Mouse (Mus musculus): ENCODE data around the gene Gtf2a1l. TPM values are rescaled to one million over a fixed set of nuclear protein-coding genes. Genes with fewer than 3 reads are reported as not detected.
A peak's percentile ranks its signal among the peaks of the same experiment; 100 is the strongest.

Gene Gtf2a1l
- total and polyA plus RNA-seq, 2 experiments, result not detected

DNA sequence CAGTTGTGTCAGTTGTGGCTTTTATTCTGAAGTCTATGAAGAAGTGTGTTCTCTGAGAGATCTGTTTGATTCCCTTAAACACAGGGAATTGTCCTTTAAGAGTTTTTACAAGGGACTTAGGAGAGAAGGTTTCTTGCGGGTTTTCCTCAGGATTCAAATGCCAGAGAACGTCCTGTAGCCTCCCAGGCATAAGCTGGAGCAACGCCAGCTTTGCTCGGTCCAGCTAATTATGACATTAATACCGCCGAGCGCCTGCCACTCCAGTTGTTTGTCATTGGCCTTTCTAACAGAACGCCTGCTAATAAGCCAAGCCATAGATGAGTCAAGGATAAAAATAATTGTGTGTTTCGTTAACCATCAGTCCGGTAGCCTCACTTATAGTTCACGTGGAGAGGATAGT, 19.8 kb downstream of the Gtf2a1l start:
- no peak for DNase-seq (ENCODE audit: extremely low read depth, low read depth, low spot score)
- TF ChIP-seq CTCF (IDR thresholded peaks at IDR 0.05; ENCODE audit: low read depth, low read length), result no peak
- no peak for TF ChIP-seq POLR2A (IDR thresholded peaks at IDR 0.05; ENCODE audit: extremely low read depth, insufficient read depth, low read length)
- Histone ChIP-seq H3K4me1 (ENCODE audit: control insufficient read depth, insufficient read depth, low read length) (no peaks in the 10 kb centered on the region), H3K4me3 (ENCODE audit: insufficient read depth, low read depth, low read length) (no peak overlapping the region), H3K27ac (replicated peaks; ENCODE audit: insufficient read depth, low read depth, low read length) (no peak overlapping the region), H3K36me3 (ENCODE audit: control insufficient read depth, insufficient read depth, low read length) (no peaks in the 10 kb centered on the region), H3K27me3 (ENCODE audit: control insufficient read depth, insufficient read depth, low read length) (no peaks in the 10 kb centered on the region), H3K9ac (ENCODE audit: low read depth, low read length) (no peak overlapping the region), H3K79me2 (ENCODE audit: control insufficient read depth, insufficient read depth, low read length) (no peaks in the 10 kb centered on the region)
- 73% methylated on average over 11 of the region's 11 CpGs for WGBS

GRCm38 (mm10) chr17:88696656-88697333, 28.3 kb downstream of the Gtf2a1l start:
- WGBS, result 79% methylated on average over 9 of the region's 9 CpGs
- no peak overlapping the region for H3K9ac ChIP-seq (ENCODE audit: low read depth, low read length)
- no peaks in the 10 kb centered on the region for H3K4me1 ChIP-seq (ENCODE audit: control insufficient read depth, insufficient read depth, low read length)
- H3K27ac ChIP-seq (replicated peaks; ENCODE audit: insufficient read depth, low read depth, low read length), result no peak overlapping the region
- H3K4me3 ChIP-seq (ENCODE audit: insufficient read depth, low read depth, low read length), result no peak overlapping the region
- H3K79me2 ChIP-seq (ENCODE audit: control insufficient read depth, insufficient read depth, low read length), result no peaks in the 10 kb centered on the region
- TF ChIP-seq CTCF (IDR thresholded peaks at IDR 0.05; ENCODE audit: low read depth, low read length) (no peak), POLR2A (IDR thresholded peaks at IDR 0.05; ENCODE audit: extremely low read depth, insufficient read depth, low read length) (no peak)
- no peaks in the 10 kb centered on the region for H3K27me3 ChIP-seq (ENCODE audit: control insufficient read depth, insufficient read depth, low read length)
- H3K36me3 ChIP-seq (ENCODE audit: control insufficient read depth, insufficient read depth, low read length), result no peaks in the 10 kb centered on the region
- DNase-seq (ENCODE audit: extremely low read depth, low read depth, low spot score), result no peak

DNA sequence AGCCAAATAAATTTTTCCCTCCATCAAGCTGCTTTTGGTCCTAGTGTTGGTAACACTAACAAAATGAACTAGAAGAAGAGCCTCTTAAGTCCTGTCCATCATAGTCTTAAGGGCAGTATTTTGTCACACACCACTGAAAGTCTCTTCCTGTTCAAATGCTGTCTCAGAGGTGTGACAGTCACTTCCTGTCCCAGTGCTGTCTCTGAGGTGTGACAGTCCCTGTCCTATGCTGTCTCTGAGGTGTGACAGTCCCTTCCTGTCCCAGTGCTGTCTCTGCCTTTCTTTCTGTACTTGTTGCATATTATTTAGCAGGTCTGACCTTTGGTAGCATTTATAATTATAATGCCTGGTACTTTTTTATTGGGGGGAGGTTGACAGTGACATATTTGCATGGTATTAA, 32.4 kb downstream of the Gtf2a1l start:
- no peak for TF ChIP-seq POLR2A (IDR thresholded peaks at IDR 0.05; ENCODE audit: extremely low read depth, insufficient read depth, low read length)
- TF ChIP-seq CTCF (IDR thresholded peaks at IDR 0.05; ENCODE audit: low read depth, low read length), result no peak
- Histone ChIP-seq H3K9ac (ENCODE audit: low read depth, low read length) (no peak overlapping the region), H3K27me3 (ENCODE audit: control insufficient read depth, insufficient read depth, low read length) (no peaks in the 10 kb centered on the region), H3K27ac (replicated peaks; ENCODE audit: insufficient read depth, low read depth, low read length) (no peak overlapping the region), H3K36me3 (ENCODE audit: control insufficient read depth, insufficient read depth, low read length) (no peaks in the 10 kb centered on the region), H3K4me3 (ENCODE audit: insufficient read depth, low read depth, low read length) (no peak overlapping the region), H3K4me1 (ENCODE audit: control insufficient read depth, insufficient read depth, low read length) (no peaks in the 10 kb centered on the region), H3K79me2 (ENCODE audit: control insufficient read depth, insufficient read depth, low read length) (no peaks in the 10 kb centered on the region)
- DNase-seq (ENCODE audit: extremely low read depth, low read depth, low spot score), result peak; percentile 2

- H3K79me2 ChIP-seq (ENCODE audit: control insufficient read depth, insufficient read depth, low read length), result no peaks in the 10 kb centered on the region
- DNase-seq (ENCODE audit: extremely low read depth, low read depth, low spot score), result no peak
- no peaks in the 10 kb centered on the region for H3K27me3 ChIP-seq (ENCODE audit: control insufficient read depth, insufficient read depth, low read length)
- no peaks in the 10 kb centered on the region for H3K4me1 ChIP-seq (ENCODE audit: control insufficient read depth, insufficient read depth, low read length)
- no peak for TF ChIP-seq CTCF (IDR thresholded peaks at IDR 0.05; ENCODE audit: low read depth, low read length)
- TF ChIP-seq POLR2A (IDR thresholded peaks at IDR 0.05; ENCODE audit: extremely low read depth, insufficient read depth, low read length), result no peak
- no peak overlapping the region for H3K27ac ChIP-seq (replicated peaks; ENCODE audit: insufficient read depth, low read depth, low read length)
- WGBS, result 28% methylated on average over 6 of the region's 6 CpGs
- no peak overlapping the region for H3K4me3 ChIP-seq (ENCODE audit: insufficient read depth, low read depth, low read length)
- H3K36me3 ChIP-seq (ENCODE audit: control insufficient read depth, insufficient read depth, low read length), result no peaks in the 10 kb centered on the region
- no peak overlapping the region for H3K9ac ChIP-seq (ENCODE audit: low read depth, low read length)
These were observed 33.9 kb downstream of the Gtf2a1l start for GRCm38 (mm10) chr17:88702345-88702744.

DNA sequence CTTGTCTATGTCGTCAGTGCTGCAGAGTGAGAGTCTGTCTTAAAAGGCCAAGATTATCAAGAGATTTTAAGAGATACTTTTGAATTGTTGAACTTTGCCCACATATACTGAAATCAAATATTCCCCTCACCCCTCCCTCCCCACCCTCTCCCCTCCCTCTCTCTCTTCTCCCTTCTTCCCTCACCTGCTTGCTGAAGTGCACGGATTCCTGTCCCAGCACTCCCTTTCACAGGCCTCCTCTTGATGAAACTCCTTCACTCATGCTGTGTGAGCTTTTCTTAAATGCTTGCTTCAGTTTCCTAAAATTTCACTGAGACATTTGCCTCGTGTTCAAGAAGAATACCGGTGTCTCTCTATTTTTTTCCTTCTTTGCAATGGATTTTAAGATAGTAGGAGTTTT, 34.7 kb downstream of the Gtf2a1l start:
- no peaks in the 10 kb centered on the region for H3K36me3 ChIP-seq (ENCODE audit: control insufficient read depth, insufficient read depth, low read length)
- WGBS, result 50% methylated on average over 4 of the region's 4 CpGs
- no peak for DNase-seq (ENCODE audit: extremely low read depth, low read depth, low spot score)
- H3K4me3 ChIP-seq (ENCODE audit: insufficient read depth, low read depth, low read length), result no peak overlapping the region
- no peaks in the 10 kb centered on the region for H3K27me3 ChIP-seq (ENCODE audit: control insufficient read depth, insufficient read depth, low read length)
- no peaks in the 10 kb centered on the region for H3K79me2 ChIP-seq (ENCODE audit: control insufficient read depth, insufficient read depth, low read length)
- no peaks in the 10 kb centered on the region for H3K4me1 ChIP-seq (ENCODE audit: control insufficient read depth, insufficient read depth, low read length)
- H3K27ac ChIP-seq (replicated peaks; ENCODE audit: insufficient read depth, low read depth, low read length), result no peak overlapping the region
- TF ChIP-seq POLR2A (IDR thresholded peaks at IDR 0.05; ENCODE audit: extremely low read depth, insufficient read depth, low read length) (no peak), CTCF (IDR thresholded peaks at IDR 0.05; ENCODE audit: low read depth, low read length) (no peak)
- no peak overlapping the region for H3K9ac ChIP-seq (ENCODE audit: low read depth, low read length)

DNA sequence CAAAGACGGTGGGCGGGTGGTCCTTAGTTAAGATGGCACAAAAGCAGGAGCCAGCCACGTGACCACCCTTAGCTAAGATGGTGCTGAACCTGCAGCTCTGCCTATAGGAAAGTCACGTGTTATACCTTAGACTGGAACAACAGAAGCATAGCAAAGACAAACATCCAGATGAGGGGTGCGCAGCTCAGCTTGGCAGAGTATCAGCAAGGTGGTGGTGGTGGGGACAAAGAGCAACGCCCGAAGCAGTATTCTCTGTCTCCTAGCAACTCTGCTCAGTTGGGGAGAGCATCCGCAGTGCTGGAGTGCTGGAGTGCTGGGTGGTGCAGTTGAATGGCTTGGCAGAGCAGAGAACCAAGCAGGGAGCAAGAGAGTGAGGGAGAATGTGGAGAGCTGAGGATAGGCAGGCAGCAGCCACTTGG, 37.8 kb downstream of the Gtf2a1l start:
- Histone ChIP-seq H3K79me2 (ENCODE audit: control insufficient read depth, insufficient read depth, low read length) (no peaks in the 10 kb centered on the region), H3K27me3 (ENCODE audit: control insufficient read depth, insufficient read depth, low read length) (no peaks in the 10 kb centered on the region), H3K4me3 (ENCODE audit: insufficient read depth, low read depth, low read length) (no peak overlapping the region), H3K9ac (ENCODE audit: low read depth, low read length) (no peak overlapping the region), H3K27ac (replicated peaks; ENCODE audit: insufficient read depth, low read depth, low read length) (no peak overlapping the region), H3K4me1 (ENCODE audit: control insufficient read depth, insufficient read depth, low read length) (no peaks in the 10 kb centered on the region), H3K36me3 (ENCODE audit: control insufficient read depth, insufficient read depth, low read length) (no peaks in the 10 kb centered on the region)
- TF ChIP-seq CTCF (IDR thresholded peaks at IDR 0.05; ENCODE audit: low read depth, low read length) (no peak), POLR2A (IDR thresholded peaks at IDR 0.05; ENCODE audit: extremely low read depth, insufficient read depth, low read length) (no peak)
- DNase-seq (ENCODE audit: extremely low read depth, low read depth, low spot score), result no peak
- 64% methylated on average over 8 of the region's 8 CpGs for WGBS

Measured in liver, adult 2 months (tissue).